Mouse (Mus musculus) embryo, embryonic 9.5 days (tissue): ENCODE results near the gene Tfcp2.
"Not testable (repeated sequence)": the region's sequence is repeated elsewhere in the genome, so short reads cannot be mapped to it uniquely, and the experiment has no call there.

Experiments used
- DNase-seq: peaks from one replicate; pipeline ENCODE4 v3.0.0-alpha.2; 2017; ENCODE audit errors: extremely low spot score

Gene Tfcp2

DNA sequence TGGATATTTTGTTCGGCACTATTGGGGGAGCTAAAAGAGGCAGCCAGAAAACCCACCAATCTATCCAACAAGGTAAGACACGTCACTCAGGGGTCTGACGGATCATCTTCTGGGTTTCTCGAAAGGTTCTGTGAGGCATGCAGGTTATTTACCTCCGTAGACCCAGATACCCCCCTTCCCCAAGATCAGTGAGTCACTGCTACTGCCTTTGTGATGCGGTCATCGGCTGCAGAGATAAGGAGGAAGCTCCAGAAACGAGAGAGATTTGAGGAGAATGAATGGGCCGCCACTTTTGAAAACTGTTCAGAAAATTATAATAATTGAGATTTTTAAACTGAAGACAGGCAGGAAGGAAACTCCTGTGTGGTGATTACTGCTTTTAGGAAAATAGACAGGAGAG, 4.6 kb upstream of the Tfcp2 start:
- DNase-seq = no peak

DNA sequence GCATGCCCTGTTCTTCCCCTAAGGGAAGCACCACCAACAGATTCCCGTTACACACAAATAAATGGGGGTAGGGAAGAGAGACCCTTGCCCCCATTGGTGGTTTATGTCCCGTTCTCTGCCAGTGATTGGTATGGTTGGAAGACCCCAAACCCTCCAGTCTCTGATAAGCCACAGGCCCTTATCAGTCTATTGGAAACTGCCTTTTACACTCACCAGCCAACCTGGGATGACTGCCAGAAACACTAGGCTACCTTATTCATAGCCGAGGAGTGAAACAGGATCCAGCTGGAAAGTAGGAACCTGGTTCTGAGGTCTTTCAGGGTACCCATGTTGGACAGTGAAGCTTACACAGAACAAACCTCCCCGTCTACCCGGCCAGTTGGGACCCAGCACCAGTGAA, 4.2 kb upstream of the Tfcp2 start:
- DNase-seq = no peak

DNA sequence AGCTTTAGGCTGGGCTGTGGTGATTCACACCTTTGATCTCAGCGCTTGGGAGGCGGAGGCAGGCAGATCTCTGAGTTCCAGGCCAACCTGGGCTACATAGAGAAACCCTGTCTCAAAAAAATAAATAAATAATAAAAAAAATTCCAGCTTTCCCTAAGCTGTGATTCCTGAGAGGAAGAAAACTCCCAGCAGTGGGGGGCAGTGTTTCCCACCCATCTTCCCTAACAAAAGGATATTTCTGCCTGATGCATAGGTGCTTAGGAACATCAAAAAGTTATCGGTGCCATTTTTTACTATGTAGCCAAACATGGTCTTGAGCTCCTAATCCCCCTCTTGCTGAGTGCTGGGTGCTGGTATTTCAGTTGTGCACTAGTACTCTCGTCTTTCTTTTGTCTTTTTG, 1.5 kb downstream of the Tfcp2 start:
- DNase-seq = no peak

DNA sequence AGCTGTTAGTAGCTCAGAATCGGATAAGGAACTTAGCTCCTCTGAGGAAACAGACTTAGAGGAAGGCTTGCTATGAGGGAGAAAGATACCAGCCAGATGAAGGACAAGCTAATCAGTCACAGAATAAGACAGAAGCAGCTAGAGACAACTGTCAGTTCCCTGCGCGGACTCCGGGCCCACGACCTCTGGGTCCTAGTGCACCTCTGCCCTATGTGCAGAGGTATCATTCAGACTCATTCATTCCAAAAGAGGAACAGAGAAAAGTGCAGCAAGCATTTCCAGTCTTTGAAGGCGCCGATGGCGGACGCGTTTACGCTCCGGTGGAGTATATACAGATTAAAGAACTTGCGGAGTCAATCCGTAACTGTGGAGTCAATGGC, 8.2 kb downstream of the Tfcp2 start:
- DNase-seq = not testable (repeated sequence)

DNA sequence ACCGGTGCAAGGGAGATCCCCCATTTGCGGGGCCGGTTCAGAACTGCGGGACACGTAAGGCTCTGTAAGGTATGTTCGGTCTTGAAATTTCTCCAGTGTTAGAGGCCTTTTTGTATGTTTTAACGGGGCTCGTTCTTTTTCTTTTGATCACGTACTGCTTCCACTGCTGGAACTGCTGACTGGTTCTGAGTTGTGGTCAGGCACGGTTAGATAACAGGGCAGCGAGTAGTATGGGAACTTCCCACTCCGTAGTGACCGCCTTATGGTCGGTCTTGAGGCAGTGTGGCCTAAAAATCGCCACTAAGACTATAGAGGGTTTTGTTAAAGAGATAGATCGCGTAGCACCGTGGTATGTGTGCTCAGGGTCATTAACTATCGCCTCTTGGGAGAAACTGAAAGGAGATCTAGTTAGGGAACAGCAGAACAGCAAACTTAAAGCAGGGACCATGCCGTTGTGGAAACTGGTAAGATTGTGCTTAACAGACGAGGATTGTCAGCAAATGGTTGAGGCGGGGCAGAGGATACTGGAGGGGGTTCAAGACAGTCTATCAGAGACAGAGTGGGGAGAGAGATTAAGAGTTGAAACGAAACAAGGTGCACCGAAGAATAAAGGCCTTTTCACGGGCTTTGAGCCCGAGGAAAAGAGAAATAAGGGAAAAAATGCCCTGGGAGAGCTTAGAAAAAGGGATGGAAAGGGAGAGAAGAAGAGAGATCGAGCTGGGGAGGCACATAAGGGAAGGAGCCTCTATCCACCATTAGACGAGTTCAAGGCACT, 8.7 kb downstream of the Tfcp2 start:
- not testable (repeated sequence) for DNase-seq

- DNase-seq = no peak
These were observed 10.4 kb downstream of the Tfcp2 start for GRCm38 (mm10) chr15:100541426-100541825.

DNA sequence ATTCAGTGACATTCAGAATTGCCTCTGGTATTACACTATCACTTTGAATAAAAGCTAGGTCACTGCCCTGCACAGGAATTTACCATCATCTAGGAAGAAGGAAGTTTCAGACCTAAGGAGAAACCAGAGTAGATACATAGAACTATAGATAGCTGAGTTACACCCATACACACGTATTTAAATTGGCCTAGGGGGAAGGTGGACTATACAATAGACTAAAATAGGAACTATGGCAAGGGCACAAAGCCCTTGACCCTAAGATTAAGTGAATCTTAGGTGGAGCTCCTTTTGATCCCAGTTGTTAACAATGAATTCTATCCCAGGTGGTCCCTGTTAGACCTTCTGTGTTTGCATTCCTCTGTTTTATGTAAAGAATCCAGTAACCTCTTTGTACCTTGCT, 10.8 kb downstream of the Tfcp2 start:
- not testable (repeated sequence) for DNase-seq

DNA sequence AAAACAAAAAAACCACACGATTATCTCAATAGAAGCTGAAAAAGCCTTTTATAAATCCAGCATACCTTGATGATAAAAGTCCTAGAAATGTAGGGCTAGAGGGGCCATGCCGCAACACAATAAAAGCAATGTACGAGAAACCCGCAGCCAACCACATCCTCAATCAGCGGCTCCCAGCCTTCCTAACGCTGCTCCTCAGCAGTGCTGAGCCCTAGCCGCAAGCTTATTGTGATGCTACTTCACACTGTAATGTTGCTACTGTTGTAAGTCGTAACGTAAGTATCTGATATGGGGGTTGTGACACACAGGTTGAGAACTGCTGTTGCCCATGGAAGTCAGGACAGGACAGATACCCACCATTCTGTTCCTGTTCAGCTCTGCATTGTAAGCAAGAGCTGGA, 12.4 kb downstream of the Tfcp2 start:
- no peak for DNase-seq

DNA sequence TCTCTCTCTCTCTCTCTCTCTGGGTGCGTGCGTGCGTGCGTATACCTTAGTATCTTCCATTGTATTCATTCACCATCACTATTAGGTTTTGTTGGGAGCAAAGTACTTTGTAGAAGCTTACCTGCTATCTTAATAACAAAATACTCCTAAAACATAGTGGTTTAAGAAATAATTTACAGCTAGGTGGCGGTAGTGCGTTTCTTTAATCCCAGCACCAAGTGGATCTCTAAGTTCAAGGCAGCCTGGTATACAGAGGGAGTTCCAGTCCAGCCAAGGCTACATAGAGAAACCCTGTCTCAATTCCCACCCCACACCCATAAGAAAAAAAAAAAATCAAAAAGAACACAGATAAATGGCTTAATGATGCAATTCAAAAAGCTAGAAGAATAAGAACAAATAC, 13.9 kb downstream of the Tfcp2 start:
- peak; percentile 6 for DNase-seq

DNA sequence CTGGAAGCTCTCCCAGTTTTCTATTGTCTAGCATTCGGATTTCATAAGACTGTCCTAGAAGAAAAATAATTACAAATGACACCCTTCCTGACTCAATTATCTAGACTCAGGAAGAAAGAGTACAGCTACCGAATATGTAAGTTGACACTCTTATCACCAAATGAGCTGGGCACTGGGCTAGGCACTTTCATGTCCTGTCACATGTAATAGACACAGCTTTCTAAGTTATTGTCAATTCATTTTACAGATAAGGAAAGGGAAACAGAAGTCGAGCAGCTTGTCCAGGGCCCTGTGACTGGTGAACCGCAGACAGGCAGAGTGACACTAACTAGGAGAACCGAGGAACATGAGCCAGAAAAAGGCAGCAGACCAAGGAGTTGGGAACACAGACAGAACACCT, 23.9 kb downstream of the Tfcp2 start:
- no peak for DNase-seq

- DNase-seq = no peak
These were observed 26.4 kb downstream of the Tfcp2 start for GRCm38 (mm10) chr15:100525405-100525804.

DNA sequence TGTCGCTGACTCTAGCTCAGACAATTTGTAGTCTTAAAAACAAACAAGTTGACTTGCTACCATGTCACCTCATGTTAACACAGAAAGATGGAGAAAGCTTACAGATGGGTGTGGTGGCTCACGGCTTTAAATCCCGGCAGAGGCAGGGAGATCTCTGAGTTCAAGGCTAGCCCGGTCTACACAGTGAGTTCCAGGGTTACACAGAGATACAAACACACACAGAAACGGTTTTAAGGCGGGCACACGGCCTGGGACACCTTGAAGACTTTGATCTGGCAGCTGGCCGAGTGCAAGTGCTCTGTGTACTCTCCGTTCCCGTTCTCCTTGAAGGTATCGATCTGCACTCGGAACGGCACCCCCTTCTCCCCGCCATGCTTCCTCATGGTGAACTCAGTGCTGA, 31.5 kb downstream of the Tfcp2 start:
- DNase-seq = no peak

DNA sequence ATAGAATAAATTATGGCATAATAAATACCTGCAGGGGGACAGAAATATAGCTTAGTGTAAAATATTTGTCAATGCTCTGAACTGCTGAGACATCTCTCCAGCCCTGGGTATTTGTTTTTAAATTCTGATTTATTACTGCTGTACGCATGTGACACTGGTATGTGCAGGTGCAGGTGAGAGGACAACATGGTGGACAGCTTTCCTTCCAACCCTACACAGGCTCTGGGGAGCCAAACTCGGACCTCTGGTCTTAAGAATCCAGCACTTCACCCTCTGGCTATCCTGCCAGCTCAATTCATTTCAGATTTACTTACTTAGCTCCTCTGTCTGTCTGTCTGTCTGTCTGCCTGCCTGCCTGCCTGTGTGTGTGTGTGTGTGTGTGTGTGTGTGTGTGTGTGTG, 36.7 kb downstream of the Tfcp2 start:
- DNase-seq = no peak

GRCm38 (mm10) chr15:100513387-100513786, 38.4 kb downstream of the Tfcp2 start:
- DNase-seq = no peak

DNA sequence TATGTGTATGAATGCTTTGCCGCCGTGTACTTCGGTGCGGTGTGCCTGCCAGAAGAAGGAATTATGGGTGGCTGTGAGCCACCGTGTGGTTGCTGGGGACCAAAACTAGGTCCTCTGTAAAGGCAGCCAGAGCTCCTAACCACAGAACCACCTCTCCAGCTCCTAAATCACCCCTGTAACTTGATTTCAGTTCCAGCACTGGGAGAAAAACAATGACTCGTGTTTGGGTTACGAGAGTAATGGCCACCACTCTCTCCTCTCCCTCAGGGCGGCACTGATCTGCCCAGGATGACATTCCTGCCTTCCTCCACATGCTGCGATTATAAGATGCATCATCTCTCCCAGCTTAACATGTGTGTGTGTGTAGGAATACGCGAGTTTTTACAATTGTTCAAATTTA, 41.7 kb downstream of the Tfcp2 start:
- DNase-seq = no peak

DNA sequence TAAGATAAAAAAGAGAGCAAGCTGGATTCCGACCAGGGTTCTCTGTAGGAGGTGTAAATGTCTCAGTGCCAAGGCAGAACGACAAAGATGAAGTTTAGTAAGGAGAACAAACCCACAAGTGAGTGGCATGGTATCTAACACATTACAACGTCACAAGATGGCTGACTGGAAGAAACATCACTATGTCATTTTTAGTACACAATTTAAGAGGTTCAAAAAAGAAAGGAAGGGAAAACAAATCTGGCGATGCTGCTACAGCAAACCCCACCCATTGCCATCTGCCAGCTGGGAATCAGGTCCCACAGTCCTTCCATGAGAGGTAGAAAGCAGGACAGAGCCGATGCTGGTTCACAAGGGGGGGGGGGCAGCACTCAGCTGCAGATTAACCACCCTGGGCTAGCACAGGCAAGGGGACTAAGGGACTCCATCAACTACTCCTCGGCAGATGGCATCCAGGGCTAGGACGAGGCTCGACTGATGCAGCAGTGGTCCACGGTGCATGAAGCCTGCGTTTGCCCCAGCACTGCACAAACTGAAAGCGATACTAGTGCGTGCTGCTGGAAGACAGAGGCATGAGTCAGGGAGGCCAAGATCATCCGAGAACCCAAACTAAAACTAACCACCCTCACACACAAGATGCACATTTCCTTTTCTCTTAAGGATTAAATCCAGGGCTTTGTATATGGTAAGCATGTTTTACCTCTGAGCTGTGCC, 43.2 kb downstream of the Tfcp2 start:
- no peak for DNase-seq

DNA sequence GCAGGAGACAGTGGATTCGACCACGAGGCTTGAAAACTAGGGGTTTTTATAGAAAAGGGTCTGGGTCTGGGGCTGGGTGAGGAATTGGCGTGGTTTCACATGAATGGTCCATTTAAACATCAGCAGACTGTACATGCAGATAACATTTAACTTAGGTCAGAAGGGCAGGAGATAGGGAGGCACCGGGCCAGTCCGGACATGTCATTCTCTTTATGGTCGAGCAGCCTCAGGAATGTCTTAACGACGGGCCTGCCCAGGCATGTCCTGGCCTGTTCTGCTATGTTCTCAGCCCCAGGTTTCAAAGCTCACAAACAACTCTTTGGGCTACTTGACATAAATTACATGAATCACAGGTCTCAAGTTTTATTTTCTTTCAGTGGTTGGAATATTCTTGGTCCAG, 52.3 kb downstream of the Tfcp2 start:
- DNase-seq = not testable (repeated sequence)

- peak; percentile 97 for DNase-seq
These were observed 56.7 kb downstream of the Tfcp2 start, which contains the start of gene Csrnp2 for GRCm38 (mm10) chr15:100495102-100495501. Gene Csrnp2 (minus strand): TSS chr15:100495488.

GRCm38 (mm10) chr15:100494647-100495046, 57.2 kb downstream of the Tfcp2 start:
- DNase-seq = no peak

DNA sequence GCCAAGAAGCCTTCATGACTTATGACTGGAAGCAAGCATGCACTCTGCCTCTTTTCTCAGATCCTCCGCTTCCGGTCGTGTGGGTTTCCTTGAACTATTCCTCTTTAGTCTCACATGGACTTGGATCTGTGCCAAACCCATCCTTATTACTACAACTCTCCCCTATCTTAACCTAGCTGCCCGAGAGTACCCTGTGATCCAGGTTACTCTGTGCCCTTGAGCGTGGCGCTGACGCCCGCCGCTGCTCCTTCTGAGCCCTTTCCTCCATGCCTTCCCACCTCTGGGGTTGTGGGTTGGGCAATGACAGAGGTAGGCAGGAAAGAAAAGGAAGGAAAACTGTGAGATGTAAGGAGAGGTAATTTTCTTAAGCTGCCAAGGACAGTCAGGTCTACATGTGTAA, 59.8 kb downstream of the Tfcp2 start:
- no peak for DNase-seq

DNA sequence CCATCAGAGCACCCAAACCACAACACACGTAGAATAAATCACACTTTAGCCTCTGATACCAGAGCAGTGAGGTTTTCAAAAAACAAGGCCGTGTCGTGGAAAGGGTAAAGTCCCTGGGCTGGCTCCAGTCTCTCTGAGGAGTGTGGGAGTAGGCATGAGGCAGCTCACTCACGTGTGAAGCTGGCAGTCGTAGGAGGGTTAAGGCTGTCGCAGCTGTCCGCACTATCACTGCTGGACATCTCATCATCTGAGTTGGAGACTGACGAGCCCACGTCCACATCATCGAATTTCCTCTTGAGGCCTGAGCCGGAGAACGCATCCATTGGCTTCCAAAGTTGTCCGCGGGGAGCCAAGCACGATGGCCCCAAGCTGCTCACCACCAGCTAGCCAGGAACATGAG, 62.5 kb downstream of the Tfcp2 start:
- DNase-seq = no peak

GRCm38 (mm10) chr15:100488297-100488696, 63.5 kb downstream of the Tfcp2 start:
- DNase-seq = not testable (repeated sequence)

DNA sequence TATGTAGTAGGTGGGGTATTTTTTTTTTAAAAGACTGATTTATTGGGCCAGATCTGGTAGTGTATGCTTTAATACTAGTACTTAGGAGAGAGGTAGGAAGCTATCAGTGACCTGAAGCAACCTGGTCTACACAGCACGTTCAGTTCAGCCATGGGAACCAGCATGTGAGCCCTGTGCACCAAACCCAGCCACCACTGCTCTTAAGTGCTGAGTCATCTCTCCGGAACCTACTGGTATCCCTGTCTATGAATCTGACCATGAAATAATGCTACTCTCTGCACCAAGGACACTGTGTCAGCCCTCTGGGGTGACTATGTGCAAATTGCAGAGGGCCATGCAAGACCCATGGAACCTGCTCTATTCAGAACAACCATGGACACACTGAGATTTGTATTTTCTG, 64.8 kb downstream of the Tfcp2 start:
- no peak for DNase-seq
